Mouse (Mus musculus): Measurements from ENCODE around the gene Mdfic.

DNA sequence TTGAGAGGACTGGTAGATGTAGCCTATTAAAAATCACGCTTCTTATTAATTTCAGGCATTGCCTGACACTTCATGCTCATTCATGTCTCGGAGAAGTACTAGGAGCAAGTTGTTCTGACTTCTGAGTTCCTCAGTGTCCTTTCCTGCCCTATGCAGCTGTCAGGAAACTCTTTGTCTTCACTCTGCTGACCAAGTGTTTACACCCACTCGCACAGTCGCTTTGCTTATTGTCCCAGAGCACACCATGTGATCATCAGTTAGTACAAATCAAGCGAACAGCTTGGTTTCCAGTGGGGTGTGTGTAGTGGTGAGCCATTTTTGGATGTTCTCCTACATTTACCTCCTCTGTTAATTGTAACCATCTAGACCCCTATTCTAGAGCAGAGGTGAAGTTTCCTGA, 25.4 kb downstream of the Mdfic start:
- TF ChIP-seq POLR2AphosphoS5 (IDR thresholded peaks at IDR 0.05; ENCODE audit: insufficient replicate concordance, low read depth, low read length) (no peak), GATA1 (IDR thresholded peaks at IDR 0.05; ENCODE audit: borderline replicate concordance, low read length) (no peak), CTCF (IDR thresholded peaks at IDR 0.05; ENCODE audit: low read depth, low read length) (no peak), GATA2 (IDR thresholded peaks at IDR 0.05; ENCODE audit: borderline replicate concordance, low read depth, low read length) (no peak), TAL1 (conservative IDR thresholded peaks at IDR 0.05; ENCODE audit: low read depth, low read length) (no peak)

All from G1E (cell line).